Mouse (Mus musculus) skeletal muscle tissue, adult 2 months (tissue): Measurements from ENCODE around the gene Cntn5.

Experiments used
- DNase-seq: peaks from one replicate; pipeline ENCODE4 v3.0.0-alpha.2; 2012; ENCODE audit warnings: low read depth, low spot score

The Cntn5 gene

DNA sequence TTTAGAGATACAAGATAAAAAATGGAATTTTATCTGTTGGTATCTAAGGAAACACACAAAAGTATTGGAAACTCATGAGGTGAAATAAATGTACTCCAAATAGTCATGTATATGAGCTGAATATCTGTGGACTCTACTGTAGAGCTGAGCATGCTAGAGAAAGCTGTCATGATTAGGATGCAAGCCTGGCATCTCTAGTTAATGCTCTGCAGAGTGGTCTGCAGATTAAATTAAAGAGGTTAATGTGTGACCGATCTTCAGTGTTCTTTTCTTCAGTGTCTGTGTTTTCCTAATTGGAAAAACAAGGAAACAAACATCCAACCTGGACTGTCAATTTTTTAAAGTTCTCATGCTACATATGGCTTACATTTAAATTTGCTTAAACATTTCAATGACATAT, 1199.4 kb downstream of the Cntn5 start:
- no peak for DNase-seq

GRCm38 (mm10) chr9:9696636-9697035, 1207.9 kb downstream of the Cntn5 start:
- no peak for DNase-seq

DNA sequence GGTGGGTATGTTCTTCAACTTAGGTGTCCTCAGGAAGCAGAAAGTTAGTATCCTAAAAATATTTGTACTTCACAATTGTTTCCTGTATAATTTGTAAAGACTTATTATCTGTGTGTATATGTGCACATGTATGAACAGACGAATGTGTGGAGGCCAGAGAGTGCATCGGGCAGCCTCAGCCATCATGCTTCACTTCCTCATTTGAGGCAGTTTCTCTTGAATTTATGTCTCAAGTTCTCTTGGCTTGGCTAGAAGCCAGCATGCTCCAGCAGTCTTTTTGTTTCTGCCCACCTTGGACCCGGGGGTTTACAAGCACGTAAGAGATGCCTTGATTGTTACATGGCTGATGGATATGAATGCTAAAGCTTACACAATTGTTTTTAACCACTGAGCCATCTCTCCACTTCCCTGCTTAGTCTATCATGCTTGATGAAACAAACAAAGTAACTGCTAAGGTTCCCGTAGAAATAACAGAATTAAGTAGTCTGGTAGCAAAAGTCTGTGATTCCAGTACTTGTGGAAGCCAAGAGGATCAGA, 1222.2 kb downstream of the Cntn5 start:
- no peak for DNase-seq

DNA sequence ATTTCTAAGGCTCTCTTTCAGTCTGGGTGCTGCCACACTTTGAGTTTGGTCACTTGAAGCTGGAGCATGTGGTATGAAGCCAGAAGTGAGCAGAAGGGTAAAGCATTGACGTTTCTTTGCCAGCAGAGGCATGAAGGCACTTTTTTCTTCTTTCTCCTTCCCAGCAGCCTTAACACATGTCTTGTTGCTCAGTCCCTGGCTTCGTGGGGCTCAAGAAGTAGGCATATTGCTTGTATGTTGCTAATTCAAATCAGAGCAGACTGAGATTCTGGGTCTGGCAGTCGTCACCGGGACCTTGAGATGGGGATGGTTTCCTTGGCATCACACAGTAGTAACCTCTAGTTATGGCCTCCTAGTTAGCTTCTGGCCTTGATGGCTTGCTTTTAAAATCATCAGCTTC, 1228.5 kb downstream of the Cntn5 start:
- DNase-seq, result no peak

DNA sequence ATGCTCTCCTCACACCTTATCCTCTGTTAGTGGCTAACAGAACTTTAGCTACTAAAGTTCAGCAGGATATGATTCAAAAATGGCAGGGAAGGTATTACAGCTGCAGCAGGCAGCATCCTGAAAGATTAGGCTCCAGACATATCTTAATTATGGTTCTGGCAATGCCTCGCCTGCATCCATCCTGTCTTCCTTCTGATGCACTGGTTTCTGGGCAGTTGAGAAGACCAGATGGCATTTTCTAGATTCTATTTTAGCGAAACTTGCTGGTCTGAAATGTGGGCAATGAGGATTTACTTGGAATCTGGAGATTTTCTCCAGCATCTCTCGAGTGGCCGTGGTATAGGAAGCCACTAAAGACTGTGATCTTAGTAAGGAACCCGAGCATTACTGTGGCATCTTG, 1230.0 kb downstream of the Cntn5 start:
- DNase-seq, result no peak

GRCm38 (mm10) chr9:9673277-9674049, 1231.1 kb downstream of the Cntn5 start:
- no peak for DNase-seq

- no peak for DNase-seq
These were observed 1251.1 kb downstream of the Cntn5 start for GRCm38 (mm10) chr9:9653463-9653862.

DNA sequence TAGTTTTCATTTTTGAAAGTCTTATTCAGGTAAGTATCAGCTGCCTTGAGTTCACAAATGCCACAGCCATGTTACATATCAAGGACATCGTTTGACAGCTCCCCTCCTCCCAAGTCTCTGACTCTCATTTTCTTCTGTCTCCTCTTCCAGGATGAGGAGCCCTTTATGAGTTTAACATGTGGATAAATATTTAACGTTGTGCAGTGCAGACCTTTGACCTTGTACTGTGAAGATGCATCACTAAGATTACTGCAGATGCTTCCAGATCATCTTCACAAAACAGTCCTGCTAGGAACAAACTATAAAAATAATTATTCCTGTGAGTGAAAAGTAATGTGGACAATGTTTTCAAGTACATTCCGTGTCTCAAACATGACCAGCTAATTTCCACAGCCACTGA, 1257.2 kb downstream of the Cntn5 start:
- DNase-seq, result no peak

- DNase-seq, result no peak
These were observed 1258.3 kb downstream of the Cntn5 start for GRCm38 (mm10) chr9:9646276-9646675.
